In genomic region chr5:23420410-23420809, GRCm38 (mm10) we compare ENCODE assay signal across 18 mouse cellular contexts. TPM values are rescaled to one million over a fixed set of nuclear protein-coding genes. Genes with fewer than 3 reads are reported as not detected.
DNase-seq lines count a peak whose midpoint lies in the region; ATAC-seq and TF ChIP-seq lines count a peak whose summit lies in the region.
"Had no signal": no experiment of that assay in that cellular context is flagged by ENCODE, and none has a peak within 500 bp of the region (broad histone marks: within the 10 kb centered on the region; RNA-seq: fewer than 3 reads in every experiment).

No protein-coding gene starts in this region.

- DNase-seq in gastrocnemius, adult 18-20 months (ENCODE audit: low spot score), result peak; percentile 49
- no peak for DNase-seq in gastrocnemius, adult 8-10 months (ENCODE audit: low spot score in 2 of 2)
- no peak for DNase-seq in heart, postnatal 0 days (ENCODE audit: low spot score)
- no peak for DNase-seq in heart, postnatal 14 days
- no peak for DNase-seq in midbrain, embryonic 14.5 days
- no peak for DNase-seq in midbrain, embryonic 11.5 days (ENCODE audit: low spot score, missing footprints)
- no peak for DNase-seq in left cerebral cortex, postnatal 36 days (ENCODE audit: low spot score in 2 of 2)
- DNase-seq: adrenal gland, postnatal 10 days; B cell, adult 2 months; cerebellum, adult 11 months; cerebellum, postnatal 25 days; kidney, adult 11 months; kidney, postnatal 4 days; right cerebral cortex, adult 18-20 months; thymus, postnatal 4 days had no signal

- H3K4me3 ChIP-seq in heart, postnatal 0 days (ENCODE audit: low read depth, low read length), result no peak overlapping the region
- no peak overlapping the region for H3K4me3 ChIP-seq in midbrain, embryonic 14.5 days (replicated peaks; ENCODE audit: low read depth, low read length)
- no peak overlapping the region for H3K4me3 ChIP-seq in midbrain, embryonic 11.5 days (ENCODE audit: low read depth, low read length)
- H3K4me3 ChIP-seq: limb, embryonic 13.5 days had no signal

- no peak for TF ChIP-seq CTCF in heart, postnatal 0 days (IDR thresholded peaks at IDR 0.05; ENCODE audit: low read depth)

- H3K9ac ChIP-seq in heart, postnatal 0 days (replicated peaks; ENCODE audit: low read depth, low read length), result no peak overlapping the region
- no peak overlapping the region for H3K9ac ChIP-seq in midbrain, embryonic 14.5 days (replicated peaks; ENCODE audit: low read length)
- H3K9ac ChIP-seq in midbrain, embryonic 11.5 days (ENCODE audit: low read length), result no peak overlapping the region; the same call in 1 of the 2 replicates
- H3K9ac ChIP-seq: limb, embryonic 13.5 days; liver, embryonic 14.5 days had no signal

- no peaks in the 10 kb centered on the region for H3K9me3 ChIP-seq in heart, postnatal 0 days (replicated peaks; ENCODE audit: control insufficient read depth, low read length)
- no peaks in the 10 kb centered on the region for H3K9me3 ChIP-seq in midbrain, embryonic 14.5 days (ENCODE audit: control insufficient read depth, low read length)
- no peaks in the 10 kb centered on the region for H3K9me3 ChIP-seq in midbrain, embryonic 11.5 days (ENCODE audit: control insufficient read depth, low read length)
- H3K9me3 ChIP-seq: hindbrain, embryonic 10.5 days; limb, embryonic 13.5 days had no signal

- peak overlapping the region; percentile 99; the same call in 1 of the 2 replicates for H3K27ac ChIP-seq in heart, postnatal 0 days (ENCODE audit: low read depth)
- H3K27ac ChIP-seq in midbrain, embryonic 14.5 days (replicated peaks; ENCODE audit: low read depth, low read length), result 0 out of 2 replicates have a peak overlapping the region, but pooled peaks have one; percentile 16
- H3K27ac ChIP-seq in midbrain, embryonic 11.5 days (ENCODE audit: low read depth, low read length), result no peak overlapping the region
- H3K27ac ChIP-seq: limb, embryonic 13.5 days; liver, embryonic 14.5 days had no signal

- ATAC-seq in heart, postnatal 0 days (ENCODE audit: insufficient read depth, low read depth), result no peak
- ATAC-seq in midbrain, embryonic 14.5 days (ENCODE audit: low FRiP score, low TSS enrichment), result no peak
- no peak for ATAC-seq in midbrain, embryonic 11.5 days (ENCODE audit: low FRiP score)

- H3K27me3 ChIP-seq in heart, postnatal 0 days (ENCODE audit: control insufficient read depth, insufficient read depth, low read length), result no peaks in the 10 kb centered on the region
- H3K27me3 ChIP-seq in midbrain, embryonic 14.5 days (ENCODE audit: control insufficient read depth, insufficient read depth, low read length), result no peaks in the 10 kb centered on the region
- no peaks in the 10 kb centered on the region for H3K27me3 ChIP-seq in midbrain, embryonic 11.5 days (ENCODE audit: control insufficient read depth, insufficient read depth, low read length)
- H3K27me3 ChIP-seq: limb, embryonic 13.5 days had no signal

- peaks cover 37% of the 10 kb centered on the region for H3K4me1 ChIP-seq in heart, postnatal 0 days (ENCODE audit: control insufficient read depth, insufficient read depth)
- H3K4me1 ChIP-seq in midbrain, embryonic 14.5 days (ENCODE audit: control insufficient read depth, insufficient read depth, low read length), result peaks cover 43% of the 10 kb centered on the region
- peaks cover 51% of the 10 kb centered on the region for H3K4me1 ChIP-seq in midbrain, embryonic 11.5 days (ENCODE audit: control insufficient read depth, insufficient read depth, low read length)

- 19% methylated on average over 1 of the region's 1 CpGs for WGBS in heart, postnatal 0 days
- 52% methylated on average over 1 of the region's 1 CpGs for WGBS in midbrain, embryonic 14.5 days
- 55% methylated on average over 1 of the region's 1 CpGs for WGBS in midbrain, embryonic 11.5 days

- intact Hi-C loops in heart, postnatal 14 days (cut with DNase I), result loop anchor here (1.0 kb wide), 1 partner anchor 12 kb away; no protein-coding TSS in a partner anchor
- intact Hi-C loops in left cerebral cortex, postnatal 36 days (cut with DNase I), result no loop called here

- no peak overlapping the region for H3K4me2 ChIP-seq in heart, postnatal 0 days (ENCODE audit: low read depth, low read length)
- H3K4me2 ChIP-seq in midbrain, embryonic 14.5 days (ENCODE audit: low read length), result no peak overlapping the region
- no peak overlapping the region; the same call in 1 of the 2 replicates for H3K4me2 ChIP-seq in midbrain, embryonic 11.5 days

- H3K36me3 ChIP-seq in heart, postnatal 0 days (replicated peaks; ENCODE audit: control insufficient read depth, insufficient read depth, low read length), result peaks cover 24% of the 10 kb centered on the region
- peaks cover 18% of the 10 kb centered on the region; the same call in 1 of the 2 replicates for H3K36me3 ChIP-seq in midbrain, embryonic 14.5 days (ENCODE audit: control insufficient read depth, insufficient read depth, low read length)
- peaks cover 6% of the 10 kb centered on the region; the same call in 1 of the 2 replicates for H3K36me3 ChIP-seq in midbrain, embryonic 11.5 days (ENCODE audit: control insufficient read depth, insufficient read depth, low read length)

- no peak for TF ChIP-seq EP300 in heart, postnatal 0 days (IDR thresholded peaks at IDR 0.05; ENCODE audit: low read depth)

RNA-seq across cellular contexts. Expression of gene Kmt2e, which starts 13.8 kb away (rescaled TPM):
- 10 to 100 TPM; 20.3 to 28.3 TPM for total RNA-seq in gastrocnemius, adult 18-20 months (2021)
- 10 to 100 TPM; 23.9 to 33.7 (median 28.2) TPM for total RNA-seq in gastrocnemius, adult 8-10 months (2022)
- total RNA-seq in heart, postnatal 0 days (2014; rRNA removed; ENCODE audit: low replicate concordance), result 31.4 and 34.5 TPM in 2 replicates
- polyA plus RNA-seq in heart, postnatal 0 days (2015; fragmentation: Nextera tagmentation; extraction: Ambion mirVana), result 55.0 and 55.4 TPM in 2 replicates
- 10 to 100 TPM; 54.3 to 56.7 TPM for total RNA-seq in heart, postnatal 14 days (2021)
- 152 and 155 TPM in 2 replicates for polyA plus RNA-seq in midbrain, embryonic 14.5 days (2014; fragmentation: Nextera tagmentation; extraction: Ambion mirVana)
- polyA plus RNA-seq in midbrain, embryonic 11.5 days (2014; fragmentation: Nextera tagmentation; extraction: Ambion mirVana), result 110 and 115 TPM in 2 replicates
- 100 to 1,000 TPM in 1 of 2 experiments, 10 to 100 TPM in 1; 86.5 to 106 TPM for total RNA-seq in left cerebral cortex, postnatal 36 days (2021)
